Mouse (Mus musculus) limb, embryonic 10.5 days (tissue): ENCODE data around the gene Zdhhc1. TPM values are rescaled to one million over a fixed set of nuclear protein-coding genes. Genes with fewer than 3 reads are reported as not detected.
A peak's percentile ranks its signal among the peaks of the same experiment; 100 is the strongest.

Experiments used
- DNase-seq: peaks from one replicate; pipeline ENCODE4 v3.0.0-alpha.2; 2017; ENCODE audit warnings: low spot score
- H3K27ac ChIP-seq: fragments of 300-500 bp; sonication (generic); 2 replicates; pipeline ENCODE4 v1.5.1; 2016; ENCODE audit warnings: mild to moderate bottlenecking
- H3K27me3 ChIP-seq: fragments of 300-500 bp; sonication (generic); 2 replicates; pipeline ENCODE4 v1.6.1; 2016; ENCODE audit warnings: low read depth, mild to moderate bottlenecking; ENCODE audit not compliant: poor library complexity, severe bottlenecking
- H3K36me3 ChIP-seq: fragments of 300-500 bp; sonication (generic); 2 replicates; pipeline ENCODE4 v1.6.1; 2016; ENCODE audit warnings: mild to moderate bottlenecking, moderate library complexity
- H3K4me1 ChIP-seq: fragments of 300-500 bp; sonication (generic); 2 replicates; pipeline ENCODE4 v1.6.1; 2016
- H3K4me3 ChIP-seq: fragments of 300-500 bp; sonication (generic); 2 replicates; pipeline ENCODE4 v1.5.1; 2016; ENCODE audit warnings: mild to moderate bottlenecking, moderate library complexity
- H3K9me3 ChIP-seq: fragments of 300-500 bp; sonication (generic); replicated peaks from 2 replicates; pipeline ENCODE4 v1.6.1; 2016; ENCODE audit warnings: mild to moderate bottlenecking
- WGBS: fragments of 180-500 bp; shearing (Covaris S2); methylation state at CpG from one replicate; pipeline ENCODE4 v1.1.7; 2016; 5-methylcytosine and 5-hydroxymethylcytosine counted together
- polyA plus RNA-seq: library from polyadenylated mRNA; unstranded; fragments of >200 nt; fragmentation: Nextera tagmentation; extraction: Ambion mirVana; gene quantifications from 2 replicates; pipeline ENCODE4 v1.2.1, GENCODE M21; 2016

The Zdhhc1 gene
- 18.9 and 25.3 TPM in 2 replicates for polyA plus RNA-seq

DNA sequence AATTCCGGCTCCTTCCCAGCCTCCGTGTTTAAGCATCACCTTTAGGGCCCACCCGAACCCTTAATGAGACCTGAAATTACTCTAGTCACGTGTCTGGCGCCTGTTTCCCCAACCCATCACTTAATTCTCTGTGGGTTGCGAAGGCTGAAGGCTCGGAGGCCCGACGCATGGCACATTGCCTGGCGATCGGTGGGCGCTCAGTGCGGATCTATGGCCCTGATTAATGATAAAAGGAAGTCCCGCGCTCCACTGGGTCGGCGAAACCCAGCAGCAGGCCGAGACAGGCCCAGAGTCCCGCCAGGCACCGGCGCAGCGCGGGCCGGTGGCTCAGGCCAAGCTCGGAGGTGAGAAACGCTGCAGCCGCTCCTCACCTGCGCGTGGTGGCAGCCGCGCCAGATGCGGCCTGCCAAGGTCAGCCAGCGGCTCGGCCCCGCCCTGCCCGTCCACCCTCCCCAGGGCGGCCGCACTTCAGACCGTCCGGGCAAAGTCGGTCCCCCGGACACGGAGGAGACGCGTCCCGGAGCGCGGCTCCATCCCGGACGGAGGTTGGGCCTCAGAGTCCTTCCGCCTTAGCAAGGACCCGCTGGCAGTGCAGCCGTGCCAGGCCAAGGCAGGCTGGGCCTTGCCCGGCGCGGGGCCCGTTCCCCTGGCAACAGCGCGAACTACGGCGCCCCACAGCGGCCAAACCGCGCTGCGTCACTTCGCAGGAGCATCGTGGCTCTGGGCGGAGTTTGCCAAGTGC lies at the start of gene Zdhhc1:
TSS of gene Zdhhc1 (minus strand) at position 464 of the 742 bp plus-strand sequence.
- no peaks in the 10 kb centered on the region for H3K27me3 ChIP-seq
- H3K9me3 ChIP-seq, result no peaks in the 10 kb centered on the region
- DNase-seq, result peak; percentile 97
- under 1% methylated on average over 68 of the region's 68 CpGs for WGBS
- no peaks in the 10 kb centered on the region for H3K36me3 ChIP-seq
- H3K27ac ChIP-seq, result peak within 1 kb of the TSS; percentile 92
- H3K4me3 ChIP-seq, result peak within 1 kb of the TSS; percentile 91
- peaks cover 43% of the 10 kb centered on the region for H3K4me1 ChIP-seq

- H3K27ac ChIP-seq, result 0 out of 2 replicates have a peak overlapping the region, but pooled peaks have one; percentile 19
- no peaks in the 10 kb centered on the region for H3K27me3 ChIP-seq
- peaks cover 25% of the 10 kb centered on the region for H3K4me1 ChIP-seq
- peaks cover 7% of the 10 kb centered on the region; the same call in 1 of the 2 replicates for H3K36me3 ChIP-seq
- no peaks in the 10 kb centered on the region for H3K9me3 ChIP-seq
- 90% methylated on average over 3 of the region's 3 CpGs for WGBS
- H3K4me3 ChIP-seq, result no peak overlapping the region
- DNase-seq, result no peak
These were observed 48.5 kb upstream of the Zdhhc1 start for GRCm38 (mm10) chr8:105545249-105545648.

DNA sequence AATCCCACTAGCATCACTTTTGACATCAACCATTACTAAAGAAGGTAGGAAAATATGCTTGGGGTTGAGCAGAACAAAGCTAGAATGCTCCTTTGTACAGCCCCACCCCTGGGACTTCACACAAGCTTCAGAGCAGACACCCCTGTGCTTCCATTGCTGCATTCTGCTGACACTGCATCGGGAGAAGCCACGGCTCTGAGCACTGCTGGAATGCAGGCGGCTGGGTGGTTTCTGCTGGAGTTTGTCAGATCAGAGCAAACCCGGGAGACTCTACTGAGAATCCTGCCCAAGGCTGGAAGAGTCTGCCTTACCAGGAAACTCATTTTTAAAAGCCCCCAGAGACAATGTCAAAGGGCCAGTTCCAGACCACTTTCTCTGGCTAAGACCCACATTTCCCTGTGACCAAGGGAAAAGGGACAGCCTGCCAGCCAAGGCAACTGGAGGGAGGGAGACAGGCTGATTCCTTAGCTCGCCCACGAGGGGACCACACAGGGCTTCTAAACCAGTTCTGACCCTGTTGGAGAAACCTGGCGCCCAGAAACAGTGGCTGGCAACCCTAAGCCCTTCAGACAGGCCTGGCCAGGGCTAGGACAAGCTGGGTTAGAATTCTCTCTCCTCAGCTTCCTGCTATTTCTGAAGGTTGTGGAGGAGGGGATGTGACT lies 48.0 kb upstream of the Zdhhc1 start:
- H3K4me3 ChIP-seq, result no peak overlapping the region
- 63% methylated on average over 7 of the region's 7 CpGs for WGBS
- no peak for DNase-seq
- H3K9me3 ChIP-seq, result no peaks in the 10 kb centered on the region
- peak overlapping the region; percentile 19; the same call in 1 of the 2 replicates for H3K27ac ChIP-seq
- H3K27me3 ChIP-seq, result no peaks in the 10 kb centered on the region
- H3K36me3 ChIP-seq, result peaks cover 7% of the 10 kb centered on the region; the same call in 1 of the 2 replicates
- peaks cover 25% of the 10 kb centered on the region for H3K4me1 ChIP-seq

- peaks cover 25% of the 10 kb centered on the region for H3K4me1 ChIP-seq
- WGBS, result 69% methylated on average over 1 of the region's 1 CpGs
- no peaks in the 10 kb centered on the region for H3K9me3 ChIP-seq
- no peak for DNase-seq
- no peaks in the 10 kb centered on the region for H3K27me3 ChIP-seq
- no peak overlapping the region for H3K27ac ChIP-seq
- peaks cover 16% of the 10 kb centered on the region; the same call in 1 of the 2 replicates for H3K36me3 ChIP-seq
- H3K4me3 ChIP-seq, result no peak overlapping the region
These were observed 47.0 kb upstream of the Zdhhc1 start for GRCm38 (mm10) chr8:105543703-105544102.

GRCm38 (mm10) chr8:105542808-105543207 lies 46.1 kb upstream of the Zdhhc1 start:
- H3K27ac ChIP-seq, result no peak overlapping the region
- DNase-seq, result no peak
- H3K9me3 ChIP-seq, result no peaks in the 10 kb centered on the region
- peaks cover 25% of the 10 kb centered on the region for H3K4me1 ChIP-seq
- H3K27me3 ChIP-seq, result no peaks in the 10 kb centered on the region
- peaks cover 25% of the 10 kb centered on the region for H3K36me3 ChIP-seq
- WGBS, result 97% methylated on average over 2 of the region's 2 CpGs
- H3K4me3 ChIP-seq, result no peak overlapping the region

GRCm38 (mm10) chr8:105542032-105542656 lies 45.4 kb upstream of the Zdhhc1 start:
- H3K4me3 ChIP-seq, result no peak overlapping the region
- DNase-seq, result no peak
- no peak overlapping the region for H3K27ac ChIP-seq
- H3K9me3 ChIP-seq, result no peaks in the 10 kb centered on the region
- peaks cover 32% of the 10 kb centered on the region for H3K36me3 ChIP-seq
- peaks cover 23% of the 10 kb centered on the region for H3K4me1 ChIP-seq
- 88% methylated on average over 3 of the region's 3 CpGs for WGBS
- no peaks in the 10 kb centered on the region for H3K27me3 ChIP-seq

DNA sequence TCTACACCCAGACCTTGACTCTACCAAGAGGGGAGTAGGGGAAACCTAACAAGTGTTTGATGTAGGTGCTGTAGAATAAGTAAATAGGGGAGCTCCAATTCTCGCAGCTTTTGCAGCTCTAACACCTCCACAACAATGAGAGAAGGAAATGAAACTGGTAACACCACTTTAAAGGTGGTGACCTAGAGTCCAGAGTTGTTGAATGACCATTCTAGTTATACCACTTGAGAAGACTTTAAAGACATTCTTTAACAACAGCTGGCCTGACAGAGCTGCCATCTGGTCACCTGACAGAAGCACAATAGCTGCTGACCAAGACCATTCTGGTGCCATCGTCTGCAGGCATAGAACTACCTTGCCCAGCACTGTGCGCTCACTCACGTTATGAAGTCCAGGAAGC lies 42.2 kb upstream of the Zdhhc1 start:
- H3K36me3 ChIP-seq, result peaks cover 46% of the 10 kb centered on the region
- no peak overlapping the region for H3K27ac ChIP-seq
- H3K27me3 ChIP-seq, result no peaks in the 10 kb centered on the region
- H3K4me3 ChIP-seq, result no peak overlapping the region
- no peaks in the 10 kb centered on the region for H3K9me3 ChIP-seq
- DNase-seq, result no peak
- peaks cover 8% of the 10 kb centered on the region for H3K4me1 ChIP-seq
- WGBS, result 83% methylated on average over 4 of the region's 4 CpGs

DNA sequence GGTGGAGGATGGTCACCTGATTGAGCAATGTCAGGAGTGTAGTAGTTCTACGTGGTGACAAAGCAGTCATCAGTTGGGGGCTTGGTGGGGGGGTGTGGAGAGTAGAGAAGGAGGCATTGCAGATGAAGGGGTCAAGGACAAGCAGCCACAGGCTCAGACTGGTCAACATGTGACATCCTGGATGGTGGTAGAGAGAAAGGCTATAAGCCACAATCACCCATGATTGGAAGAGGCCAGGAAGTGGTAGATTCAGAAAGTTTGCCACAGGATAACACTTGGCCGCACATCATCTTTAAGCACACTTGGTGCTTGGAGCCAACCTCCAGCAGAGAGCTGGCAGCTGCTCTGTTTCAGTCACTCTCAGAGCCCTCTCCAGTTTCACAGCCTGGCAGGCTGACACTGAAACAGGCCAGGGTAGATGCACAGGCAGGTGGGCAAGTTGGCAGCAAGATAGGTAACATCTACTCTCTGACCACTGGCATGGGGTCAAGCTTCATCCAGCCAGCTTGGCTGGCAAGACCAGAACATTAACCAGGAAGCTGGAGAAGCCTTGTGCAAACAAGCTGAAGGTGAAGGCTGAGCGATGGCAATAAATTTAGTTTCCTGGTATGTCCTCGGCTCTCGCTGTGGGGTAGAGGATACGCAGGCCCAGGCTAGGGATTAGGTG lies 40.4 kb upstream of the Zdhhc1 start:
- Histone ChIP-seq H3K4me1 (peaks cover 13% of the 10 kb centered on the region), H3K9me3 (no peaks in the 10 kb centered on the region), H3K27me3 (no peaks in the 10 kb centered on the region), H3K27ac (no peak overlapping the region), H3K4me3 (no peak overlapping the region), H3K36me3 (peaks cover 46% of the 10 kb centered on the region)
- WGBS, result 91% methylated on average over 6 of the region's 6 CpGs
- DNase-seq, result no peak

DNA sequence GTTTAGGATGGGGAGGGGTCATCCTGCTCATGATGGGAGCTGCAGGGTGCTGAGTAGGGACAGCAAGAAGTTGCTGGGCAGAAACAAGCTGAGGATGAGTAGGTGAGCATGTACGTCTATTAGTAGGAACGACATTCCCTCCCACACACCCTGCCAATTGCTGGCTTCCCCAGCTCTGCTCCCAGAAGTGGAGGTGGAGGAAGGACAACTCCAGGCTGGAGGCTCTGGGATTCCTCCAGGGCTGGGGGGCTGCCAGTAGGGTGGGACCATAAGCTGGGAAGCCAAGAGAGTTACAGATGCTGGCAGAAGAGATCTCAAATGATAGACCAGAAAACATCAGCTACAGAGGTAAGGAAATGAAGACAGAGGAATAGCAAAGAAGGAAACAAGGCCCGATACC lies 39.8 kb upstream of the Zdhhc1 start:
- WGBS, result 90% methylated on average over 3 of the region's 3 CpGs
- no peak overlapping the region for H3K27ac ChIP-seq

GRCm38 (mm10) chr8:105533892-105534329 lies 37.2 kb upstream of the Zdhhc1 start:
- H3K4me1 ChIP-seq, result peaks cover 28% of the 10 kb centered on the region
- no peaks in the 10 kb centered on the region for H3K9me3 ChIP-seq
- no peaks in the 10 kb centered on the region for H3K27me3 ChIP-seq
- DNase-seq, result peak; percentile 88
- H3K27ac ChIP-seq, result peak overlapping the region; percentile 74
- WGBS, result 15% methylated on average over 1 of the region's 1 CpGs
- no peak overlapping the region for H3K4me3 ChIP-seq
- peaks cover 50% of the 10 kb centered on the region for H3K36me3 ChIP-seq

More for the DNA sequence above, 39.8 kb upstream of the Zdhhc1 start:
- peaks cover 14% of the 10 kb centered on the region for H3K4me1 ChIP-seq
- no peak for DNase-seq
- H3K4me3 ChIP-seq, result no peak overlapping the region
- H3K36me3 ChIP-seq, result peaks cover 43% of the 10 kb centered on the region
- H3K27me3 ChIP-seq, result no peaks in the 10 kb centered on the region
- no peaks in the 10 kb centered on the region for H3K9me3 ChIP-seq

DNA sequence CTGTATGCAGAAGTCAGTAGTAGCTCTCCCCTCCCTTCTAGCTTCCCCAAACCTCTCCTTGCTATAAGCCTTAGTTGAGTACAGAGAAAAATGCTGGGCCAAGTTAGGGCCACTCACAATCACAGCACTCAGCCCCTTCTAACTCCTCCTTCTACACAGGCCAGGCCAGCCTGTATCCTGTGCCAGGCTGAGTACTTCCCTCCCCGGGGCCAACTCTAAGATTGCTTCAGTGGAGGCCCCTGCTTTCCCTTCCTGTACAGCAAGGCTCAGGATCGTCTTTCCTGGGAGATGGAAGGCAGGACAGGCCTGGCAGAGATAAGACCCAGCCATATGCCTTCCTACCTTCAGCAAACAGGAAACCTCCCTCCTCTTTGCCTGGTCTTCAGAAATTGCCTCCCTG lies 36.7 kb upstream of the Zdhhc1 start:
- peak overlapping the region; percentile 74 for H3K27ac ChIP-seq
- no peaks in the 10 kb centered on the region for H3K27me3 ChIP-seq
- no peak overlapping the region for H3K4me3 ChIP-seq
- WGBS, result 18% methylated on average over 2 of the region's 2 CpGs
- H3K9me3 ChIP-seq, result no peaks in the 10 kb centered on the region
- DNase-seq, result no peak
- H3K36me3 ChIP-seq, result peaks cover 49% of the 10 kb centered on the region
- peaks cover 28% of the 10 kb centered on the region for H3K4me1 ChIP-seq

DNA sequence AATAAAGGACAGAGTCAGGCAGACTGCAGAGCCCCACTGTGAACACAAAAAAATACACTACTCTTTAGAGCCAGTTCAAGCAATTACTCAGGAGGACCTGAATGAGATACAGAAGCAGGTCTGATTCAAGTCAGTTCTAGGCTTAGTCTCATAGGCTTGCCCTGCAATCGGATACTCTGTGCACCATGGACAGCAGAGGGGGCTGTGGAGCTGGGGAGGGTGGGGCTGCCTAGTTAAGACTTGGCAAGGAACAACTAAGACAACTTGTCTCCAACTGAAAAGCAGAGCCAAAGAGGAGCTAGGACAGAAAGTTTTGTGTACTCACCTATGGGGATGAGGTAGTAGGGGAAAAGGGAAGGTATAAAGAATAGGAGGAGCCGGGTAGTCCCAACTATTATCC lies 35.1 kb upstream of the Zdhhc1 start:
- Histone ChIP-seq H3K9me3 (no peaks in the 10 kb centered on the region), H3K36me3 (peaks cover 44% of the 10 kb centered on the region), H3K4me1 (peaks cover 32% of the 10 kb centered on the region), H3K27me3 (no peaks in the 10 kb centered on the region), H3K4me3 (no peak overlapping the region), H3K27ac (no peak overlapping the region)
- 68% methylated on average over 2 of the region's 2 CpGs for WGBS
- DNase-seq, result peak; percentile 50
